Mouse (Mus musculus) brain, embryonic 14.5 days (tissue): ENCODE data around the gene Gm9837.

Source experiments
- CTCF ChIP-seq: fragments of 200-500 bp; IDR thresholded peaks from 2 replicates; pipeline ENCODE4 v1.5.1; 2012; ENCODE audit warnings: inconsistent platforms, mild to moderate bottlenecking, moderate library complexity, borderline replicate concordance; ENCODE audit not compliant: insufficient read depth, insufficient read length; ENCODE audit errors: extremely low read depth
- POLR2A ChIP-seq: fragments of 200-500 bp; IDR thresholded peaks from 2 replicates; pipeline ENCODE4 v1.6.1; 2012; ENCODE audit warnings: mild to moderate bottlenecking, inconsistent platforms, borderline replicate concordance; ENCODE audit not compliant: poor library complexity, insufficient read depth, insufficient read length, severe bottlenecking; ENCODE audit errors: extremely low read depth

DNA sequence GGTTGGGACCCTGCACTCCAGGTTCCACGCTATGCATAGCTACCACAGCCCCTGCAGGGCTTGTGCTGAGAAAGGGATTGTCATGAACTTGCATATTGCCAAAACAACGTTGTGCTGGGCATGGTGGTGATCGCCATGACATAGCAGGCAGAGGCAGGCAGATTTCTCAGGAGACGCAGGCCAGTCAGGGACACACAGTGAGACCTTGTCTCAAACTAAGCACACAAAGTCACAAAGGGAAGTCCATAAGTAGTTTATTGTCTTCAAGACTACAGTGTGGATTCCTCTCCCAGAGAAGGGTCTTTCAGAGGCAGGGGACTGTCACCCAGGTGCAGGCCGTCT is 41.6 kb downstream of the Gm9837 start:
- TF ChIP-seq CTCF (no peak), POLR2A (no peak)
